Mouse (Mus musculus) cerebellum, adult 8-10 months (tissue): Measurements from ENCODE around the gene Commd7.

Experiments used
- DNase-seq: peaks from one replicate; pipeline ENCODE4 v3.0.0; 2022

The Commd7 gene

DNA sequence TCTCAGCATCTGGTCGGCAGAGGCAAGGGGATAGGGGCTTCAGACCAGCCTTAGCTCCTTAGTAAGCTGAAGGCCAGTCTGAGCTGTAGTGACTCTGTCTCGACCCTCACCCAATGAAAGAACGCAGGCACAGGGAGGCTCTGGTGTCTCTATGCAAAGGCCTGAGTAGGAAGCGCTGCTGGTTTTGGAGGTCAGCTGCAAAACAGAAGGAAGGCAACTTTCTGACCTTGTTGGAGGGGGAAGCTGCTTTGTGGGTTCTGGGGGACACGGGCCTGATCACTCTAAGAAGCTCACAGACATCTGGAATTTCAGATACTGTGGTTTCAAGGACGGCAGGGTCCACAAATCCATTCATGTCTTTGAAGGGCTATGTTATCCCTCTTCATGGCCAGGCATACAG is 46.6 kb downstream of the Commd7 start:
- DNase-seq: no peak

DNA sequence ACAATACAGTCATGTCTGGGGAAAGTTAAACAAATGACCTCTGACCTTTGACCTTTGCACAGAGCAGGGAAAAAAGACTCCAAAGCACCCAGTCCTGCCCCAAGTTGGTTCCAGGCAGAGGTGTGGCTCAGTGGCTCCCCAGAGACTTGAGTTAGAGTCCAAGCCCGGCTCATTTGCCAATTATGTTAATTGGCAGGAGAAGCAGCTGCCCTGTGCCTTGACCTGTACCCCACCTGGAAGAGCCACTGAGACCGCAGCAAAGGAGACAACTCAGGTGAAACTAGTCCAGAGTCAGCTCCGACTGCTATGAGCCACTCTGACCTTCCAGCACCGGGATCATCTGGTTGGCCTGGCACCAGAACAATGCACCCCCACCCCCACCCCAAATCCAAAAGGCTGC is 48.2 kb downstream of the Commd7 start:
- DNase-seq: no peak

- DNase-seq: no peak
These were observed 48.9 kb downstream of the Commd7 start for GRCm38 (mm10) chr2:153583641-153584049.

GRCm38 (mm10) chr2:153582876-153583585 is 49.5 kb downstream of the Commd7 start:
- no peak for DNase-seq

DNA sequence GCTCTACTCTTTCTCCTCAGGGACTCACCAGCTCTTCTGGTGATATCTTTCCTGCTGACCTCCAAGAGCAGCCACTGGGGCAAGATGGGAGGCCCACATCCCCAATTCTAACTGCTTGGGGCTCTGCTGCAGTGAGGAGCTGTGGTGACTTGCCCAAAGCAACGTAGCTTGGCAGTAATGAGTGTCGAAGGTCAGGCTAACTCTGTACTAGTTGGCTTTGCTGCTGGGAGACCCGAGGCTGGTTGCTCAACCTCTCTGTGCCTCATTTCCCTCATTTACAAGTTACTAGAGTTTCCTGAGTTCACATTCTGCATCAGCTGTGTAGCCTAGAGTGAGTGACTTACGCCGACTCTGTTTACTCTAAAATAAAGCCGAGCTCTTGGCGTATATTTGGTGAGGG is 51.2 kb downstream of the Commd7 start:
- no peak for DNase-seq

DNA sequence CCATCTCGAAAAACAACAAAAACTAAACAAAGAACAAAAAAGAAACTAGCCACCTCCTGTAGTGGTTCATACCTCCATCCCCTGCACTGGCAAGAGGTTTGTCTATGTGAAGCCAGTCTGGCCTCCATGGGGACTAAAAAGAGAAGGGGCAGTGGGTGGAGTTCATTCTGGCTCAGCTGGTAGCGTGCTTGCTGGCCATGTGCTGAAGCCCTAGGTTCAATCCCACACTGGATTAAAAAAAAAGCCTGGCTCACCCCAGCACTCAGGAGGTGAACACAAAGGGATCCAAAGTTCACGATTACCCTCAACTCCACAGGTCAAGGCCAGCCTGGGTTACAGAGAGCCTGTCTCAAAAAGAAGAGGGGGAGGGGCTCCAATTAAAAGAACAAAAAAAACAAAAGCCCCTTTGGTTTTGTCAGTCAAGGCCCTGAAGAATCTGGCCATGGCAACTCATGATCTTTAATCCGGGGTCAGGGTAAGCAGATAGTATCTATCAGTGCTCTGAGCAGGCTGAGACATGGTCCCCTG is 52.1 kb downstream of the Commd7 start:
- no peak for DNase-seq

DNA sequence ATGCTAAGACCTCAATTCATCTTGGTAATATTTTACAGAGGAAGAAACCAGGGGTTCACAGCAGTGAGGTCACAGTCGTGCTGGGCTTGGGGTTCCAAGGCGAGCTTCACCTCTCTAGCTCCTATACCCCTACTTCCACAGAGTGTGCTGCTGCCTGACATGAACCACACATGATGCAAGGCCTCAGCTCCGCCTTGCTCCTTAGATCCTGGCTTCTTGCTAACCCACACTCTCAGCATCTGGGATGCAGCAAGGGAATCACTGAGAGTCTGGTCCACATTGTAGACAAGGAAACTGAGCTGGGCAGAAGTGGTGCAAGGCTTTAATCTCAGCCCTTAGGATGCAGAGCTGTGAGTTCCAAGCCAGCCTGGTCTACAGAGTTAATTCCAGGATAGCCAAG is 52.5 kb downstream of the Commd7 start:
- DNase-seq: no peak

- DNase-seq: no peak
These were observed 55.5 kb downstream of the Commd7 start for GRCm38 (mm10) chr2:153577122-153577521.

DNA sequence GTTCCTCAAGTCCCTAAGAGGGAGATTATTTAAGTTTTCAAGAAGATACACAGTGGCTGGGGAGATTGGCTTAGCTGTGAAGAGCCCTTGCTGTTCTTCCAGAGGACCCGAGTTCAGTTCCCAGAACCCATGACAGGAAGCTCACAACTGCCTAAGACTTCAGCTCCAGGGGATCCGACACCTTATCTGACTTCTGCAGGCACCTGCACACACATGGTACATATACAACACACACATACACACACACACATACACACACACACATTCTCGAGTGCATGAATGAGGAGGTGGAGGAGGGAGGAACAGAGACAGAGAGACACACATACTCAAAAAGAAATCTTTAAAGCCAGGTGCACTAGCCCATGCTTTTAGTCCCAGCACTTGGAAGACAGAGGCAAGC is 56.4 kb downstream of the Commd7 start:
- DNase-seq: no peak

GRCm38 (mm10) chr2:153575554-153575953 is 57.0 kb downstream of the Commd7 start:
- DNase-seq: no peak

GRCm38 (mm10) chr2:153573101-153573500 is 59.5 kb downstream of the Commd7 start:
- DNase-seq: no peak

- DNase-seq: no peak
These were observed 64.0 kb downstream of the Commd7 start for GRCm38 (mm10) chr2:153568541-153568940.

DNA sequence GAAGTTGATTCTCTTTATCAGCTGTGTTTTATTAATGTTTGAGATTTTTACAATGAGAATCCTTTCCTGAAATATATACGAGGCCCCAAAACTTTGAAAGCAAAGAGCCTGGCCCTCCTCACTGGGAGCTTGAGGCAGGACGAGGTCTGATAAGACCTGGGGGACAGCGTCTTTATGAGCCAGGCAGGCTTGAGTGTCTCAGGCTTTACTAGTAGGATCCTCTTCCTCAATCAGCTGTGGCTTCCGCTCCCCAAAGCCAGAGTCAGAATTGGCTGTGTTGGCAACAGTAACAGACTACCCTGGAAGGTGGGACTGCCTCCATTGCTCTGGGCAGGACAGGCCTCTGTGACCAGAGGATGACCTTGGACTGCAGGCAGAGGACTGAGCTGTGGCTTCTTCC is 64.6 kb downstream of the Commd7 start:
- no peak for DNase-seq
